Mouse (Mus musculus) limb, embryonic 15.5 days (tissue): Measurements from ENCODE around the gene Ddn. TPM values are rescaled to one million over a fixed set of nuclear protein-coding genes. Genes with fewer than 3 reads are reported as not detected.

ENCODE experiments used
- ATAC-seq: fragments of 200-750 bp; cut with Nextera tagmentation; 2 replicates; pipeline ENCODE4 v1.8.0; 2017; ENCODE audit warnings: low read depth, moderate TSS enrichment; ENCODE audit not compliant: insufficient number of reproducible peaks, low FRiP score, low TSS enrichment
- H3K27ac ChIP-seq: fragments of 300-500 bp; sonication (generic); 2 replicates; pipeline ENCODE4 v1.5.1; 2015; ENCODE audit warnings: moderate library complexity, mild to moderate bottlenecking, inconsistent platforms
- H3K27me3 ChIP-seq: fragments of 300-500 bp; sonication (generic); 2 replicates; pipeline ENCODE4 v1.6.1; 2015; ENCODE audit warnings: inconsistent platforms
- H3K36me3 ChIP-seq: fragments of 300-500 bp; sonication (generic); 2 replicates; pipeline ENCODE4 v1.6.1; 2015; ENCODE audit warnings: inconsistent platforms
- H3K4me1 ChIP-seq: fragments of 300-500 bp; sonication (generic); 2 replicates; pipeline ENCODE4 v1.6.1; 2015; ENCODE audit warnings: inconsistent platforms
- H3K4me2 ChIP-seq: fragments of 300-500 bp; sonication (generic); 2 replicates; pipeline ENCODE4 v1.6.1; 2015; ENCODE audit warnings: mild to moderate bottlenecking, inconsistent platforms
- H3K4me3 ChIP-seq: fragments of 300-500 bp; sonication (generic); 2 replicates; pipeline ENCODE4 v1.5.1; 2015; ENCODE audit warnings: mild to moderate bottlenecking, inconsistent platforms
- H3K9ac ChIP-seq: fragments of 300-500 bp; sonication (generic); 2 replicates; pipeline ENCODE4 v1.6.1; 2015; ENCODE audit warnings: inconsistent platforms
- H3K9me3 ChIP-seq: fragments of 300-500 bp; sonication (generic); 2 replicates; pipeline ENCODE4 v1.6.1; 2016; ENCODE audit warnings: inconsistent platforms
- WGBS: fragments of 180-500 bp; shearing (Covaris S2); methylation state at CpG from one replicate; pipeline ENCODE4 v1.1.7; 2015; 5-methylcytosine and 5-hydroxymethylcytosine counted together
- polyA plus RNA-seq: library from polyadenylated mRNA; unstranded; fragments of >200 nt; fragmentation: Nextera tagmentation; extraction: Ambion mirVana; gene quantifications from 2 replicates; pipeline ENCODE4 v1.2.1, GENCODE M21; 2015

The Ddn gene
- polyA plus RNA-seq, 1 experiment from 2014 or later, result 0.15 TPM

DNA sequence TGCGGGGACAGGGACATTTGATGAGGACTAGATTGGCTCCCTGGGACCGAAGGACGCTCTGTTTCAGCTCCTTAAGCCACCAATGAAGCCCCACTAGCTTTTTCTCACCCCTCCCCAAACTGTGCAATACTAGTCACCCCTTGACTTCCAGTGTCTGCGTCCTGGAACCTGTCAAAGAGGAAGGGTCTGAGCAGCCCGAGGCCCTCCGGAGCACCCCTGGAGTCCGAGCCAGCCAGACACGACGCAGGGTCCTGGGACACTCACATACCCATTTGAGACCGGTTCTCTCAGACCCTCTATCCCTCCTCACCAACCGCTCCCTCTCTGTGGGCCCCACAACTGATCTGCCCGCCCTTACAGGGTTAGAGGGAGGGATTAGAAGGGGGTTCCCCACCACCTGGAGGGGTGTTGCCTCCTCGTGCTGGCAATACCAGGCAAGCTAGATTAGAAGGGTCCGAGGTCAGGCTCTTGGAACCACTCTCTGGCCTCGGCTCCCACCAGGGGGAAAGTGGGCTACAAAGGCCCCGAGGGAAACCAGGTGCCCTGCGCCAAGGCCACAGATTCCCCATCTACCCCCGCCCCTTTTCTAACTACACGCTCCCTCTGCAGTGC is 32.2 kb downstream of the Ddn start:
- H3K4me1 ChIP-seq, result peaks cover 64% of the 10 kb centered on the region

DNA sequence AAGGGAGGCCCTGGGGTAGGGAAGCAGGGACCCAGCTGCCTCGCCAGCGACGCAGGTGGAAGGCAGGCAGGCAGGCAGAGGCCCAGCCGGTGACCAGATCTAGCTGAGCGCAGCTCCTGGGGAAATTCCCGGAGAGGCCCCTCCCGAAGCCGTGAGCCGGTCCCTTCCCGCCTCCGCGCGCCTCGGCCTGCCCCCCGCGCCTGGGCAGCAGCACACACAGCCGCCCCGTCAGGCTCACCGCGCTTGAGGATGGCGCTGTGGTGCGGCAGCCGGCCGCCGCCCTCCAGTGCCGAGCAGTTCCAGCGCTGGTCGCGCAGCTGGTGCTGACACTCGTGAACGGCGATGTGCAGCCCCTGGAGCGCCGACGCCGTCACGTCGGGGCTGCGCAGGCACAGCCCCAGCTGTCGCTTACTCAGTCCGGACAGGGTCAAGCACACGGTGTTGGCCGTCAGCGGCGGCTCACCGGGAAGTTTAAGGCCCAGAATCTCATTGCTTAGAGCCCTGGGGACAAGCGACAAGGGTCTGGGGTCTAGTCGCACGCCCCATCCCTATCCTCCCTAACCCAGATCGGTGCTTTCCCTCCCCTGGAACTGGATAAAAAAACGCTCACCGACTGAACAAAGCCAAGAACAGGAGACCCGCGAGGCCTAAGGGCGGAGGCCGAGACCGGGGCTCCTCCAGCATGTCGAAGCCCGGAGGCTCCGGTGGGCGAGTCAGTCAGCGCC is 32.8 kb downstream of the Ddn start:
- peaks cover 64% of the 10 kb centered on the region for H3K4me1 ChIP-seq
- WGBS, result 1% methylated on average over 62 of the region's 62 CpGs

More for the DNA sequence above, 32.2 kb downstream of the Ddn start:
- 4% methylated on average over 19 of the region's 19 CpGs for whole genome bisulfite sequencing
- peak overlapping the region; percentile 17; the same call in 1 of the 2 replicates for H3K9ac ChIP-seq
- H3K27me3 ChIP-seq, result peaks cover 100% of the 10 kb centered on the region
- no peaks in the 10 kb centered on the region for H3K36me3 ChIP-seq
- no peaks in the 10 kb centered on the region for H3K9me3 ChIP-seq
- peak overlapping the region; percentile 49 for H3K4me2 ChIP-seq
- peak overlapping the region; percentile 37 for H3K4me3 ChIP-seq
- ATAC-seq, result no peak
- peak overlapping the region; percentile 75 for H3K27ac ChIP-seq

DNA sequence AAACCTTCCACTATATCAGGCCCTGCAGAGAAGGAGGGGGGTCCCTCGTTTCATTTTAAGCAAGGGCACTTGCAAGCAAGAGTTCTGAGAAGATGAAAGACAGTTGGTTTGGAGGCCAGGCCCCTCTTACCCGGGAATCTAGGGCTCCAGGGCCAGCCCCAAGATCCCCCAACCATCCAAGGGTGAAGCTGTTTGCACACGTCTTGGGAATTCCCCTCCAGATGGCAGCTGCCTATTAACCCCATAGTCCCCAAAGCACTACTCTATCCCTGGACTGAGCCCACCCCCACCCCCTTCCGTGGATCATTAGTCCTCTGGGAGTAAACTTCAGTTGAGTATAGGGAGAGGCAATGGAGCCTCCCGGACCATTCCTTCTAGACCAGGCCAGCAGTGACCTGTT is 33.8 kb downstream of the Ddn start:
- ATAC-seq, result no peak
- H3K36me3 ChIP-seq, result no peaks in the 10 kb centered on the region
- peaks cover 60% of the 10 kb centered on the region for H3K4me1 ChIP-seq
- WGBS, result 3% methylated on average over 5 of the region's 5 CpGs
- peak overlapping the region; percentile 37 for H3K4me3 ChIP-seq
- H3K4me2 ChIP-seq, result peak overlapping the region; percentile 49
- peaks cover 98% of the 10 kb centered on the region for H3K27me3 ChIP-seq
- H3K27ac ChIP-seq, result 0 out of 2 replicates have a peak overlapping the region, but pooled peaks have one; percentile 27
- no peaks in the 10 kb centered on the region for H3K9me3 ChIP-seq
- no peak overlapping the region for H3K9ac ChIP-seq

More for the DNA sequence above, 32.8 kb downstream of the Ddn start:
- Histone ChIP-seq H3K9ac (0 out of 2 replicates have a peak overlapping the region, but pooled peaks have one; percentile 17), H3K4me2 (peak overlapping the region; percentile 49), H3K9me3 (no peaks in the 10 kb centered on the region), H3K4me3 (peak overlapping the region; percentile 37), H3K36me3 (no peaks in the 10 kb centered on the region), H3K27me3 (peaks cover 99% of the 10 kb centered on the region), H3K27ac (peak overlapping the region; percentile 75)
- 0 out of 2 replicates have a peak, but pooled peaks have one; percentile 25 for ATAC-seq

DNA sequence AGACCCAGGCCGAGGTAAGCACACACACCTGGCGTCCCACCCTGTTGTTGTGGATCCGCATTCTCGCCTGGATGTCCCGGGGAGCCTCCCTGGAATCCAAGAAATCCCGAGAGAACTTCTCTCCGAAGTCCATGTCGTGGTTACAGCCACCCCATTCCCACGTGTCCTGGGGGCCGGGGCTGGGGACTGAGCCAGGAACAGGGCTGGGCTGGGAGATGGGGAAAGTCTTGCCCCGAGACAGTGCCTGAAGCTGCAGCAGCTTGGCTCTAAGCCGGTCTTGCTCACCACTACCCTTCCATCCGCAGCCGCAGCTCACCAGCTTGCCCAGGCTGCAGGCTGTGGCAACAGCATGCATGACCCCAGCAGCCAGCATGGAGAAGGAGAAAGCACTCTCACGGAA is 35.2 kb downstream of the Ddn start:
- Histone ChIP-seq H3K9me3 (no peaks in the 10 kb centered on the region), H3K27me3 (peaks cover 97% of the 10 kb centered on the region), H3K9ac (no peak overlapping the region), H3K36me3 (no peaks in the 10 kb centered on the region), H3K27ac (no peak overlapping the region), H3K4me1 (peaks cover 53% of the 10 kb centered on the region), H3K4me3 (no peak overlapping the region), H3K4me2 (no peak overlapping the region)
- 15% methylated on average over 15 of the region's 15 CpGs for WGBS
- ATAC-seq, result no peak

DNA sequence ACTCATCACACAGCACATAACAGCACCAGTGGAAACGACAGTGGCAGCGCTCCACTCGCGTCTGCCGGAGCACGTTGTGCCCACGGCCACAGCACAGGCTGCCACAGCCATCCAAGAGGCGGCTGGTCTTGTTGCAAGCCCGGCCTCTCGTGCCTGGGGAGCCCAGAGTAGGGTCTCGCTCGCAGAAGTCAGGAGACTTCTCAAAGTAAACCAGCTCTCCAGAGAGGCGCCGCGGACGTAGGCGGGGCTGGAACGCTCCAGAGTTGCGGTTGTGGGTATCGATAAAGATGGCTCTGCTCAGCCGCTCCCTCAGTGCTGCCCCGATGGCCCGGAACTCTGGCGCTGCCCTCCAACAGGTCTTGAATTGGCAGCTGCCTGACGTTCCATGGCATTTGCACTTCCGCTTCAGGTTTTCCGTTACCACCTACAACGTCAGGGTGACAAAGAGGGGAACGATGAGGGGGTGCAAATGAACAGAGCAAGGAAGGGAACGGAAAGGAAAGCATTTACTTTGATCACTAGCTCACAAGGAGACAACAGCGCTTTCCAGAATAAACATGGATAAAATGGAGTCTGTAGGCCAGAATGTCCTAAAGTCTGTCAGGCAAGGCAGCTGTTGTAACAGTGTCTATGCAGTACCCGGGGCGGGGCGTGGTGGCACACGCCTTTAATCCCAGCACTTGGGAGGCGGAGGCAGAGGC is 36.6 kb downstream of the Ddn start:
- 0 out of 2 replicates have a peak overlapping the region, but pooled peaks have one; percentile 10 for H3K9ac ChIP-seq
- H3K4me2 ChIP-seq, result peak overlapping the region; percentile 52
- H3K27me3 ChIP-seq, result peaks cover 88% of the 10 kb centered on the region
- no peak overlapping the region for H3K27ac ChIP-seq
- ATAC-seq, result no peak
- no peaks in the 10 kb centered on the region for H3K9me3 ChIP-seq
- 6% methylated on average over 36 of the region's 36 CpGs for WGBS
- peaks cover 45% of the 10 kb centered on the region for H3K4me1 ChIP-seq
- no peaks in the 10 kb centered on the region for H3K36me3 ChIP-seq
- H3K4me3 ChIP-seq, result peak overlapping the region; percentile 32

DNA sequence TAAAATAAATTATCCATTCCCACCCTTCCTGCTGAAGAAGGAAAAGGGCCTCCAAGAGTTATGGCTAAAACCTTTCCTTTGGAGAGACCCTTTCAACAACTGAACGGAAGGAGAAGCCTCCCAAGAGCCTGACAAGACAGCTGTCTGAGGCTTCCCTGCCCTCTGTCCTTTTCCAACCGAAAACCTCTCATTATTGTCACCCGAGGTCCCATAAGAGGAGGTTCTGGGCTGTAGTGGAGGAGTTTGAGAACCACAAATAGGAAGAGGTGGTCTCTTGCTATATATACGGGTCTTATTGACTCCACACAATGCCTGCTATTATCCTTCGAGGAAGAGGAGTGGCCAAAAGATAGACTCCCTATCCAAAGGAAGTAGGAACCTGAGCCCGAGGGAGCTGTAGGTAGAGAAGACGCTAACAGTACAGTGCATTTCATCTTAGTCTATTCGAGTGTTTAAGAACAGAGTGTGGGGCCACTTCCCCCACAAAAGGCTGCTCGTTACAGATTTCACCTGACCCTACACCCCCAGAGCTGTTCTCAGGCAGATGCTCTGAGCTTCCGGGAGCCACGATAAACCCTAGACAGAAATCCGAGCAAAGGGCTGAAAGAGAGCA is 37.4 kb downstream of the Ddn start:
- H3K9me3 ChIP-seq, result no peaks in the 10 kb centered on the region
- peak overlapping the region; percentile 52 for H3K4me2 ChIP-seq
- H3K4me1 ChIP-seq, result peaks cover 37% of the 10 kb centered on the region
- H3K36me3 ChIP-seq, result no peaks in the 10 kb centered on the region
- H3K27me3 ChIP-seq, result peaks cover 80% of the 10 kb centered on the region
- H3K27ac ChIP-seq, result no peak overlapping the region
- H3K4me3 ChIP-seq, result peak overlapping the region; percentile 32
- H3K9ac ChIP-seq, result 0 out of 2 replicates have a peak overlapping the region, but pooled peaks have one; percentile 10
- no peak for ATAC-seq
- 14% methylated on average over 12 of the region's 12 CpGs for WGBS

DNA sequence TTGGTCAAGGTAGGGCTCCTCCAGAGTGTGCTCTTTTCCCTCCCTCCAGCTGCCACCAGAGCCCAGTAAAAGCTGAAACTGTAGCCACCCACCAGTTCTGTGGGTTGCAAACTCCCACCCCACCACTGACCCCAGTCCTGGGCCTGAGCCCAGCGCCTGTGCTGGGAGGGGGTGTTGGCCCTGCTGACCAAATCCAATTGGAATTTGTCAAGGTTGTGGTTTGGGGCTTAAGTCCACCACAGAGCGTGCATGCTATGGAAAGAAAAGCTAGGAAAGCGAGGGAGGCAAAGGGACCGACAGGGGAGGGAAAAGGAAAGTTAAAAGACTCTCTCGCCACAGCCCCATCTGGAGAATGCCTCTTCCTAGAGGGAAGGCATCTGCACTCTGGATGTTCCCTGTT is 41.0 kb downstream of the Ddn start:
- 19% methylated on average over 5 of the region's 5 CpGs for WGBS
- ATAC-seq, result peak; percentile 66; the same call in 1 of the 2 replicates
- H3K27me3 ChIP-seq, result peaks cover 59% of the 10 kb centered on the region

DNA sequence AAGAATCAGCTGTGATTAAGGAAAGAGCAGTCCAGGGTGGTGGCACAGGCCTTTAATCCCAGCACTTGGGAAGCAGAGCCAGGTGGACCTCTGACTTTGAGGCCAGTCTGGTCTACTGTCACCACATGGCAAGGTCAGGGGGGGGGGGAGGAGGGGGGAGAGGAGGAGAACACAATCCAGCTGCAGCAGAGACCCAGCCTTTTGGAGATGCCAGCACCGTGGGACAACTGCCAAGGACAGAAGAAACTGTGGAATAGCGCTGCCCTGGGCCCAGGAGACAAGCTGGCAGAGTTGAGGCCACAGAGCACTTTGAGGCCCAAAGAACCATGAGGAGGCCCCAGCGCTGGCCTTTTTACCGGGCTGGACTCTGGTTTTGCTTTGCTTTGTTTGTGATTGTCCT is 43.4 kb downstream of the Ddn start:
- peaks cover 37% of the 10 kb centered on the region for H3K27me3 ChIP-seq

More for the DNA sequence above, 41.0 kb downstream of the Ddn start:
- Histone ChIP-seq H3K9ac (no peak overlapping the region), H3K9me3 (no peaks in the 10 kb centered on the region), H3K27ac (0 out of 2 replicates have a peak overlapping the region, but pooled peaks have one; percentile 17), H3K36me3 (no peaks in the 10 kb centered on the region), H3K4me1 (peaks cover 22% of the 10 kb centered on the region), H3K4me3 (no peak overlapping the region), H3K4me2 (no peak overlapping the region)

DNA sequence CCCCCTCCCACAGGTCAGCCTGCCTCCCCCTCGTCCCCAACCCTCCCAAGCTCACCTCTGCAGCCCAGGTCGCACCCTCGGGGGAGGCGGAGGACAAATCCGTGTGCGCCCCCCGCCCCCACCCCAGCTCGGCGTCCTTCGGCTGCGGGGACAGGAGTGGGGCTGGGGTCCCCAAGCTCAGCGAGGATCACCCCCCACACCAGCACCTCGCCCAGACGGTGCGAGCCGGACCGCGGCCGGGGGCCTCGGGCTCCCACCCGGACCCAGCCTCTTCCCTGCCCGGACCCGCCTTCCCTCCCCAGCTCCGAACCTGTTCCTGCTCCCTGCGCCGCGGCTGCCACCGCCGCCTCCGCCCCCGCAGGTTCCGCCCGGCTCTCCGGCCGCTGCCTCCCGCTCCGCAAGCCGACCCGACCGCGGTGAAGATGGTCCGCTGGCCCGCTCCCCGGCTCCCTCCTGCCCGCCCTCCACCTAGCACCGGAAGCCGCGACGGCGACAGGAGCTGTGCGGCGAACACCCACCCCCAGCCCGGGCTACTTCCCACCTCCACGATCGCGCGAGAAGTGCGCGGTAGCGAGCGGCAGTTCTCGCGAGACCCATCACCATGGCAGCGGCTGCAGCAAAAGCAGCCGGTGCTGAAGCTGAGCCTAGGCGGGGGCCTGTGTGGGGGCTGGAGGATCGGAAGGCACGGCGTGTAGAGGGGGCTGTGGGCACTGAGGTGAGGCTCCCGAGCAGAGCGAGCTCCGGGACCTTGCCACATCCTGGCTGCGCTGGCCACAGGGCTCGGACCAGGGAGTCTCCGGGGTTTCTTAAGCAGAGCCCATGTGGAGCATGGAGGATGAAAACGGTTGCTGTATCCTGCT is 46.4 kb downstream of the Ddn start, which contains the start of gene Arf3:
Gene Arf3, minus strand, starts transcription at position 545 of the 860 bp plus-strand sequence.
- peak within 1 kb of the TSS; percentile 76 for H3K4me2 ChIP-seq
- peak; percentile 92 for ATAC-seq
- peak within 1 kb of the TSS; percentile 82 for H3K9ac ChIP-seq
- H3K27me3 ChIP-seq, result peaks cover 15% of the 10 kb centered on the region; the same call in 1 of the 2 replicates
- WGBS, result under 1% methylated on average over 53 of the region's 76 CpGs
- peaks cover 24% of the 10 kb centered on the region for H3K36me3 ChIP-seq
- H3K9me3 ChIP-seq, result no peaks in the 10 kb centered on the region
- H3K4me1 ChIP-seq, result peaks cover 20% of the 10 kb centered on the region
- peak within 1 kb of the TSS; percentile 89 for H3K27ac ChIP-seq
- peak within 1 kb of the TSS; percentile 99 for H3K4me3 ChIP-seq

More for the DNA sequence above, 43.4 kb downstream of the Ddn start:
- 60% methylated on average over 4 of the region's 4 CpGs for WGBS
- H3K9me3 ChIP-seq, result no peaks in the 10 kb centered on the region
- no peak overlapping the region for H3K4me2 ChIP-seq
- no peak overlapping the region for H3K9ac ChIP-seq
- no peak overlapping the region for H3K27ac ChIP-seq
- H3K4me3 ChIP-seq, result no peak overlapping the region
- ATAC-seq, result no peak
- peaks cover 26% of the 10 kb centered on the region for H3K4me1 ChIP-seq
- 0 out of 2 replicates have a peak, but pooled peaks cover 3% of the 10 kb centered on the region for H3K36me3 ChIP-seq

DNA sequence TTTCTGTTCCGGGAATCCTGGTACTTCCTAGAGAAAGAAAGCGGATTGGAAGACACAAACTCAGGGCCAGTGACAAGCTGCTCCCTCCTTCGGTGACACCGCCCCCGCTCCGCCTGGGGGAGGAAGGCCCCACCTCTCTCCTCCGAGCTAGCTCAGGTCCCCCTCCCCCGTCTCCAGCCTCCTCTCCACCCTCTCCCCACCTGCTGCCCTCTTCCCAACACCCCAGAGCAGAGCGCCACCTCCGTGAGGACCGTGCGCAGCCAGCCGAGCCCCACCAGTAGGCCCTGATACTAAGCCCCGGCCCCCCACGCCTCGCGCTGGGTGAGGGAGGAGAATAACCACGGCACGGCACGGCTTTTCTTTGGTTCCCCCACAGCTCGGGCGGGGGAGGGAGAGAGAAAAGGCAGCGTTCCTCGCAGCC is 47.1 kb downstream of the Ddn start:
- Histone ChIP-seq H3K27ac (peak overlapping the region; percentile 89), H3K4me1 (peaks cover 20% of the 10 kb centered on the region), H3K9ac (peak overlapping the region; percentile 82), H3K4me3 (peak overlapping the region; percentile 99), H3K36me3 (peaks cover 24% of the 10 kb centered on the region), H3K4me2 (peak overlapping the region; percentile 76), H3K9me3 (no peaks in the 10 kb centered on the region), H3K27me3 (peaks cover 15% of the 10 kb centered on the region; the same call in 1 of the 2 replicates)
- peak; percentile 70 for ATAC-seq
- under 1% methylated on average over 19 of the region's 24 CpGs for WGBS
